Mouse (Mus musculus) liver, postnatal 0 days (tissue): ENCODE measurements around the gene Arl5b. TPM values are rescaled to one million over a fixed set of nuclear protein-coding genes. Genes with fewer than 3 reads are reported as not detected.

ENCODE experiments used
- ATAC-seq: fragments of 200-750 bp; cut with Nextera tagmentation; 2 replicates; pipeline ENCODE4 v1.8.0; 2017; ENCODE audit warnings: mild to moderate bottlenecking, moderate library complexity
- DNase-seq: peaks from one replicate; pipeline ENCODE4 v3.0.0-alpha.2; 2016
- H3K27ac ChIP-seq: fragments of 300-500 bp; sonication (generic); 2 replicates; pipeline ENCODE4 v1.5.1; 2014; ENCODE audit warnings: antibody characterized with exemption, moderate library complexity, mild to moderate bottlenecking, low read depth
- H3K27me3 ChIP-seq: fragments of 300-500 bp; sonication (generic); 2 replicates; pipeline ENCODE4 v1.6.1; 2014; ENCODE audit warnings: low read length, control low read depth, mixed read lengths; ENCODE audit not compliant: insufficient read depth
- H3K36me3 ChIP-seq: fragments of 300-500 bp; sonication (generic); replicated peaks from 2 replicates; pipeline ENCODE4 v1.6.1; 2014; ENCODE audit warnings: mild to moderate bottlenecking, control low read depth, low read length, moderate library complexity, mixed read lengths; ENCODE audit not compliant: insufficient read depth
- H3K4me1 ChIP-seq: fragments of 300-500 bp; sonication (generic); 2 replicates; pipeline ENCODE4 v1.6.1; 2014; ENCODE audit warnings: antibody characterized with exemption, mild to moderate bottlenecking, control low read depth; ENCODE audit not compliant: insufficient read depth
- H3K4me2 ChIP-seq: fragments of 300-500 bp; sonication (generic); 2 replicates; pipeline ENCODE4 v1.6.1; 2014; ENCODE audit warnings: low read depth, mild to moderate bottlenecking, low read length, moderate library complexity, mixed read lengths
- H3K4me3 ChIP-seq: fragments of 300-500 bp; sonication (generic); 2 replicates; pipeline ENCODE4 v1.5.1; 2014; ENCODE audit warnings: low read depth, low read length
- H3K9ac ChIP-seq: fragments of 300-500 bp; sonication (generic); replicated peaks from 2 replicates; pipeline ENCODE4 v1.6.1; 2014; ENCODE audit warnings: mild to moderate bottlenecking, moderate library complexity
- H3K9me3 ChIP-seq: fragments of 300-500 bp; sonication (generic); 2 replicates; pipeline ENCODE4 v1.6.1; 2016; ENCODE audit warnings: mild to moderate bottlenecking, control low read depth, low read length, mixed read lengths
- CTCF ChIP-seq: sonication (generic); IDR thresholded peaks from 2 replicates; pipeline ENCODE4 v1.5.1; 2016; ENCODE audit warnings: antibody characterized with exemption, low read depth
- EP300 ChIP-seq: IDR thresholded peaks from 2 replicates; pipeline ENCODE4 v1.6.1; 2016; ENCODE audit warnings: antibody characterized with exemption, low read depth, mild to moderate bottlenecking
- WGBS: fragments of 180-500 bp; shearing (Covaris S2); extraction: QIAGEN DNeasy Blood & Tissue Kit; methylation state at CpG from one replicate; pipeline ENCODE4 v1.1.7; 2014; ENCODE audit not compliant: insufficient replicate concordance; 5-methylcytosine and 5-hydroxymethylcytosine counted together
- polyA plus RNA-seq: library from polyadenylated mRNA; unstranded; fragments of >200 nt; fragmentation: Nextera tagmentation; extraction: Ambion mirVana; gene quantifications from 2 replicates; pipeline ENCODE4 v1.2.1, GENCODE M21; 2015

Arl5b gene
- polyA plus RNA-seq, 1 experiment from 2014 or later = 9.1 TPM

DNA sequence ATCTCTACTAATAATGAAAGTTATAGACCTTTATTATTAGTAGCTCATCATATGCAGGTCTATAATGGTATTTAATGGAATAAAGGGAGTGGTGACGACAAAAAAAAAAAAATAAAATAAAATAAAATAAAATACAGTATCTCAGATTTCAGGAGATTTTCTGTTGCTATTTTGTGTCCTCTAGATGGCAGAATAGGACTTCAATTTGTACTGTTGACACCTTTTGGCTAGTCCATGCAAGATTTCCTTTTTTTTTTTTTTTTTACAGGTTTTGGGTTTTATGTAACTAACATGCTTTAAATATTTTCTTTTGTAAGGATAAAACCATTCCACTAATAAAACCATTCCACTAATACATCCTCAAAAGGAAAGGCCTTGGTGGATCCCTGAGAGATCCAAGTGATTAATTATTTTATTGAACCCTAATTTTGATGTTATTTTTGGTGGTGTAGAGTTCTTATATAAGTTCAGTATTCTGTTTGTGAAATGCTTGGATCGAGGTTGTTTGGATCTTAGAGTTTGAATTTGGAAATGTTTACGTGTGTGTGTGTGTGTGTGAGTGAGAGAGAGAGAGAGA lies 47.4 kb downstream of the Arl5b start:
- Histone ChIP-seq H3K27ac (no peak overlapping the region), H3K36me3 (no peaks in the 10 kb centered on the region), H3K4me1 (no peaks in the 10 kb centered on the region), H3K27me3 (no peaks in the 10 kb centered on the region), H3K9me3 (no peaks in the 10 kb centered on the region), H3K9ac (no peak overlapping the region), H3K4me3 (no peak overlapping the region), H3K4me2 (no peak overlapping the region)
- WGBS = 53% methylated on average over 3 of the region's 3 CpGs
- no peak for DNase-seq
- no peak for ATAC-seq
- TF ChIP-seq CTCF = peak; percentile 55
- TF ChIP-seq EP300 = no peak

DNA sequence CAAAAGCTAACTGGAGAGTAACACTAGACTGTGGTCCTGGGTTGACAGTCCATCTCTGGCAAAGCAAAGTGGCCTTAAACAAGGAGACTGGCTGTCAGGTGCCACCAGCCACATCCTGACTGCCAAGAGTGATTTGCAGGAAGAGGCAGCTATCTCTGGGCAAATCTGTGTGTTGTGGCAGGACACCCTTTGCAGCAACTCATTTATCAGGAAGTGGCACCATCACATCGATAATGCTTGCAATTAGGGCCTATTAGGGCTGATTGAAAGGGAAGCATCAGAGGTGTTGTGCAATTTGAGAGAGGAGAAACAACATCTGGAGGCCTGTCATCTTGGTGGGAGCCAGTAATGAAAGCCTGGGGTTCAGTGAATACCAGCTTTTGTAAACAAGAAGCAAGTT lies 55.2 kb downstream of the Arl5b start:
- DNase-seq (no peak), ATAC-seq (no peak)
- H3K4me2 ChIP-seq = no peak overlapping the region
- no peak for TF ChIP-seq EP300
- no peak for TF ChIP-seq CTCF
- H3K4me1 ChIP-seq = no peaks in the 10 kb centered on the region
- H3K4me3 ChIP-seq = no peak overlapping the region
- no peaks in the 10 kb centered on the region for H3K9me3 ChIP-seq
- H3K9ac ChIP-seq = no peak overlapping the region
- no peaks in the 10 kb centered on the region for H3K36me3 ChIP-seq
- H3K27me3 ChIP-seq = no peaks in the 10 kb centered on the region
- WGBS = 23% methylated on average over 1 of the region's 1 CpGs
- H3K27ac ChIP-seq = no peak overlapping the region

DNA sequence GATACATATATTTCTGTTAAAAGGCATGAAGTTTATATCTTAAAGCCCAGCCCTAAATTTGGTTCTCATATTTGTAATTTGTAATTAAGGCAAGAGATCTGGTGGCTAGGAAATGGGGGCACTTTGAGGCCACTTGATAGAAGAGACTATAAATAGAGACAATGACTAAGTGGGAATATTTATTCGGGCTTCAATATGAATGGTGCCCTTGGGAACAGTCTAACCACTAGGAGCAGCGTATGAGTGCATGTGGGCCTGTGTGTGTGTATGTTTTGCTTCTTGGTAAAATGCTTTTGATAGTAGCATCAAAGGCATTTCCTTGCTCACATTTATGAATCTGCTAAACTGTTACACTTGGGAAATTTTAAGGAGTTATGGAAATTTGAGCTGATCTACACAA lies 62.1 kb downstream of the Arl5b start:
- TF ChIP-seq CTCF = no peak
- no peak for TF ChIP-seq EP300
- Histone ChIP-seq H3K4me1 (no peaks in the 10 kb centered on the region; the same call in 1 of the 2 replicates), H3K4me3 (no peak overlapping the region), H3K4me2 (no peak overlapping the region), H3K36me3 (no peaks in the 10 kb centered on the region), H3K9ac (no peak overlapping the region), H3K27ac (peak overlapping the region; percentile 85), H3K27me3 (no peaks in the 10 kb centered on the region), H3K9me3 (no peaks in the 10 kb centered on the region)
- ATAC-seq (no peak), DNase-seq (no peak)
- WGBS = 55% methylated on average over 2 of the region's 2 CpGs

DNA sequence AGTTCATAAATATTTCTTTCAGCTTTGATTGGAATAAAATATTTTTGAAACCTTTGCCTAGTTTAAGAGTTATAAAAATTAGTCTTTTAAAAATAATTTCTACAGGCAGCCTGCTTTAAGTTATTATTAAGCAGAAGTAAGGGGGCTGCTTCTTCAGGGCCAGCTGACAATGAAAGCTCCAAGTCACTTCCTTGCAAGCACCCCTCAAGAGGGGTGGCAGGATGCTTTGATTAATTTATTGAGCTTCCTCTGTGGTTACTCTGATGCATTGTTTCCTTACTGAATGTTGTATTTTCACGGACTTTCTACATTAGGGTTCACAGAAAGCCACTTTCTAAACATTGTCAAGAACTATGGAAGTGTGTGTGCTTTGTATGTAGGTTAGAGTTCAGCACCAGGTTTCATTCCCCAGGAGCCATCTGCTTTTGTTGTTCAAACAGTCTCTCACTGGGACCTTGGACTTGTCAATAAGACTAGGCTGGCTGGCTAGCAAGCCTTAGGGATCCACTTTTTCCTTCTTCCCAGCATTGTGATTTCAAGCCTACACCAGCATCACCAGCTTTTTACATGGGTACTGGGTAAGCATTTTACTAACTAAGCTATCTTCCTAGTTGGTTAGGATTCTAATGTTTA lies 62.7 kb downstream of the Arl5b start:
- Histone ChIP-seq H3K9ac (no peak overlapping the region), H3K4me3 (no peak overlapping the region), H3K27me3 (no peaks in the 10 kb centered on the region), H3K36me3 (no peaks in the 10 kb centered on the region), H3K27ac (peak overlapping the region; percentile 85), H3K4me1 (no peaks in the 10 kb centered on the region; the same call in 1 of the 2 replicates), H3K4me2 (no peak overlapping the region), H3K9me3 (no peaks in the 10 kb centered on the region)
- DNase-seq (no peak), ATAC-seq (peak; percentile 100)
- WGBS = 11% methylated on average over 1 of the region's 1 CpGs
- TF ChIP-seq EP300 (peak; percentile 15; the same call in 1 of the 2 replicates), CTCF (no peak)

DNA sequence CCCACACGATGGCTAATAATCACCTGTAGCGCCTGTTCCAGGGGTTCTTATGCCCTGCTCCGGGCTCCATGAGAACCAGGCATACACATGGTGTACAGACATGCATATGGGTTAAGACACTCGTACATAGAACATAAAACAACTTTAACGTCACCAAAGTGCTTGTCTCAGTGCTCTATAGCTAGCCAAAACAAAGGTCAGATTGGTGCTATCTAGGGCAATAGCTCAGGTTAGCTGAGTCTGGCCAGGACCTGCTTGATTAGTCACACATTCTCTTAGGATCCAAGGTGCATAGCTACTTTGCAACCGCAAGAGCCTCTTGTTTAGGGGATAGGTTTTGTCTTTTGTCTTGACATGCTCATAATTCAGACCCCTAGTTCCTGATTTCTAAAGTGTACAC lies 63.5 kb downstream of the Arl5b start:
- no peaks in the 10 kb centered on the region for H3K27me3 ChIP-seq
- peak overlapping the region; percentile 85 for H3K27ac ChIP-seq
- 69% methylated on average over 6 of the region's 6 CpGs for whole genome bisulfite sequencing
- no peak overlapping the region for H3K9ac ChIP-seq
- no peak overlapping the region for H3K4me2 ChIP-seq
- no peak for DNase-seq
- no peaks in the 10 kb centered on the region for H3K9me3 ChIP-seq
- TF ChIP-seq CTCF (no peak), EP300 (no peak)
- no peaks in the 10 kb centered on the region; the same call in 1 of the 2 replicates for H3K4me1 ChIP-seq
- H3K36me3 ChIP-seq = no peaks in the 10 kb centered on the region
- peak; percentile 37 for ATAC-seq
- no peak overlapping the region for H3K4me3 ChIP-seq

DNA sequence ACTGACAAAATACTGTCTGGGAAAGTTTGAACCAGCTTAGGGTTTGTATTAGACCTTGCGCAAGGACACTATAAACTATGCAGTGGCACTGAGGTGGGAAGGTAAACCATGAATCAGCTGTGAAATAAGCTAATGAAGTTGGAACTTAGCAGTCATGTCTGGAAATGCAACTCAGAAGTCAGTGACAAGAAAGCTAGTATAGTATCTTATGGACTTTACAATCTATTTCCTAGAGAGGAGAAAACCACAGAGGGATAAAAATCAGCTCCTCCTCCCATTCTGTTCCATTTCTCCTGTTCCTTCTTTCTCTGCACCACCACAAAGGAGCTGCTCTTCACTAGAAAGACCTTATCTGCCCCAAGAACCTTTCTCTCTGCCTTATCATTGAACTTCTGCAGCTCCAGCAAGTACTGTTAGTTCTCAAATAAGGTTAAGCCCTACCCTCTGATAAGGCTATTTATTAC lies 72.1 kb downstream of the Arl5b start:
- Histone ChIP-seq H3K36me3 (no peaks in the 10 kb centered on the region), H3K27ac (no peak overlapping the region), H3K4me1 (0 out of 2 replicates have a peak, but pooled peaks cover 3% of the 10 kb centered on the region), H3K4me3 (no peak overlapping the region), H3K9ac (no peak overlapping the region), H3K9me3 (no peaks in the 10 kb centered on the region), H3K4me2 (no peak overlapping the region), H3K27me3 (no peaks in the 10 kb centered on the region)
- DNase-seq = no peak
- 78% methylated on average over 1 of the region's 1 CpGs for whole genome bisulfite sequencing
- TF ChIP-seq CTCF = no peak
- peak; percentile 92 for TF ChIP-seq EP300
- ATAC-seq = peak; percentile 81

Other genes starting within 250 kb of the Arl5b start
- gene Nsun6, start 5.7 kb downstream of the Arl5b start, polyA plus RNA-seq = 3.8 and 4.6 TPM in 2 replicates